Mouse (Mus musculus): ENCODE results near the gene Fv1. TPM values are rescaled to one million over a fixed set of nuclear protein-coding genes. Genes with fewer than 3 reads are reported as not detected.
A peak's percentile ranks its signal among the peaks of the same experiment; 100 is the strongest.

Gene Fv1
- polyA plus RNA-seq, 1 experiment from 2014 or later = 9.5 TPM

- no peaks in the 10 kb centered on the region for H3K27me3 ChIP-seq (replicated peaks)
- H3K4me1 ChIP-seq = peaks cover 4% of the 10 kb centered on the region; the same call in 1 of the 2 replicates
- H3K4me3 ChIP-seq (replicated peaks) = no peak overlapping the region
- H3K27ac ChIP-seq (replicated peaks) = no peak overlapping the region
- no peak overlapping the region for H3K9ac ChIP-seq (replicated peaks)
- WGBS = 94% methylated on average over 7 of the region's 7 CpGs
- no peaks in the 10 kb centered on the region for H3K9me3 ChIP-seq (replicated peaks)
- H3K36me3 ChIP-seq = peaks cover 92% of the 10 kb centered on the region
- no peak for ATAC-seq (ENCODE audit: low FRiP score)
- no peak overlapping the region for H3K4me2 ChIP-seq
Measured at GRCm38 (mm10) chr4:147887277-147887676, 18.5 kb downstream of the Fv1 start.

- H3K4me1 ChIP-seq = peaks cover 4% of the 10 kb centered on the region; the same call in 1 of the 2 replicates
- no peak overlapping the region for H3K9ac ChIP-seq (replicated peaks)
- H3K27me3 ChIP-seq (replicated peaks) = no peaks in the 10 kb centered on the region
- H3K9me3 ChIP-seq (replicated peaks) = no peaks in the 10 kb centered on the region
- no peak overlapping the region for H3K4me2 ChIP-seq
- 86% methylated on average over 4 of the region's 4 CpGs for WGBS
- no peak overlapping the region for H3K27ac ChIP-seq (replicated peaks)
- H3K36me3 ChIP-seq = peaks cover 90% of the 10 kb centered on the region
- no peak overlapping the region for H3K4me3 ChIP-seq (replicated peaks)
- no peak for ATAC-seq (ENCODE audit: low FRiP score)
Measured at GRCm38 (mm10) chr4:147888237-147888636, 19.5 kb downstream of the Fv1 start.

GRCm38 (mm10) chr4:147890341-147890740, 21.6 kb downstream of the Fv1 start:
- no peak overlapping the region for H3K4me3 ChIP-seq (replicated peaks)
- H3K4me2 ChIP-seq = no peak overlapping the region
- H3K36me3 ChIP-seq = peaks cover 88% of the 10 kb centered on the region
- 93% methylated on average over 6 of the region's 6 CpGs for WGBS
- H3K27me3 ChIP-seq (replicated peaks) = no peaks in the 10 kb centered on the region
- no peaks in the 10 kb centered on the region for H3K9me3 ChIP-seq (replicated peaks)
- no peak for ATAC-seq (ENCODE audit: low FRiP score)
- no peak overlapping the region for H3K27ac ChIP-seq (replicated peaks)
- peaks cover 4% of the 10 kb centered on the region; the same call in 1 of the 2 replicates for H3K4me1 ChIP-seq
- H3K9ac ChIP-seq (replicated peaks) = no peak overlapping the region

GRCm38 (mm10) chr4:147895815-147896330, 27.1 kb downstream of the Fv1 start:
- ATAC-seq (ENCODE audit: low FRiP score) = no peak
- H3K4me3 ChIP-seq (replicated peaks) = no peak overlapping the region
- H3K9ac ChIP-seq (replicated peaks) = no peak overlapping the region
- WGBS = 94% methylated on average over 4 of the region's 4 CpGs
- H3K4me2 ChIP-seq = no peak overlapping the region
- no peak overlapping the region for H3K27ac ChIP-seq (replicated peaks)
- peaks cover 94% of the 10 kb centered on the region for H3K36me3 ChIP-seq
- peaks cover 6% of the 10 kb centered on the region; the same call in 1 of the 2 replicates for H3K4me1 ChIP-seq
- H3K9me3 ChIP-seq (replicated peaks) = no peaks in the 10 kb centered on the region
- H3K27me3 ChIP-seq (replicated peaks) = no peaks in the 10 kb centered on the region

GRCm38 (mm10) chr4:147896411-147896810, 27.6 kb downstream of the Fv1 start:
- H3K36me3 ChIP-seq = peaks cover 93% of the 10 kb centered on the region
- no peak overlapping the region for H3K27ac ChIP-seq (replicated peaks)
- no peak for ATAC-seq (ENCODE audit: low FRiP score)
- no peak overlapping the region for H3K4me3 ChIP-seq (replicated peaks)
- no peak overlapping the region for H3K9ac ChIP-seq (replicated peaks)
- 79% methylated on average over 1 of the region's 1 CpGs for WGBS
- no peak overlapping the region for H3K4me2 ChIP-seq
- no peaks in the 10 kb centered on the region for H3K27me3 ChIP-seq (replicated peaks)
- H3K9me3 ChIP-seq (replicated peaks) = no peaks in the 10 kb centered on the region
- peaks cover 10% of the 10 kb centered on the region; the same call in 1 of the 2 replicates for H3K4me1 ChIP-seq

- 95% methylated on average over 3 of the region's 3 CpGs for WGBS
- peaks cover 5% of the 10 kb centered on the region; the same call in 1 of the 2 replicates for H3K4me1 ChIP-seq
- no peak for ATAC-seq (ENCODE audit: low FRiP score)
Measured at GRCm38 (mm10) chr4:147897348-147897747, 28.6 kb downstream of the Fv1 start.

GRCm38 (mm10) chr4:147900452-147900851, 31.7 kb downstream of the Fv1 start:
- no peaks in the 10 kb centered on the region for H3K9me3 ChIP-seq (replicated peaks)
- H3K4me2 ChIP-seq = no peak overlapping the region
- H3K9ac ChIP-seq (replicated peaks) = no peak overlapping the region
- peaks cover 68% of the 10 kb centered on the region for H3K36me3 ChIP-seq
- WGBS = 86% methylated on average over 7 of the region's 7 CpGs
- no peaks in the 10 kb centered on the region for H3K27me3 ChIP-seq (replicated peaks)
- peaks cover 25% of the 10 kb centered on the region for H3K4me1 ChIP-seq
- no peak overlapping the region for H3K27ac ChIP-seq (replicated peaks)
- no peak overlapping the region for H3K4me3 ChIP-seq (replicated peaks)
- ATAC-seq (ENCODE audit: low FRiP score) = no peak

More at GRCm38 (mm10) chr4:147897348-147897747, 28.6 kb downstream of the Fv1 start:
- H3K9ac ChIP-seq (replicated peaks) = no peak overlapping the region
- no peaks in the 10 kb centered on the region for H3K27me3 ChIP-seq (replicated peaks)
- H3K36me3 ChIP-seq = peaks cover 89% of the 10 kb centered on the region
- no peak overlapping the region for H3K4me2 ChIP-seq
- H3K4me3 ChIP-seq (replicated peaks) = no peak overlapping the region
- H3K9me3 ChIP-seq (replicated peaks) = no peaks in the 10 kb centered on the region
- no peak overlapping the region for H3K27ac ChIP-seq (replicated peaks)

GRCm38 (mm10) chr4:147902906-147903500, 34.2 kb downstream of the Fv1 start:
- no peak overlapping the region for H3K27ac ChIP-seq (replicated peaks)
- H3K4me1 ChIP-seq = peaks cover 25% of the 10 kb centered on the region
- H3K4me3 ChIP-seq (replicated peaks) = 0 out of 2 replicates have a peak overlapping the region, but pooled peaks have one; percentile 64
- H3K9ac ChIP-seq (replicated peaks) = no peak overlapping the region
- WGBS = 93% methylated on average over 12 of the region's 12 CpGs
- H3K36me3 ChIP-seq = peaks cover 43% of the 10 kb centered on the region
- H3K9me3 ChIP-seq (replicated peaks) = no peaks in the 10 kb centered on the region
- peak overlapping the region; percentile 65; the same call in 1 of the 2 replicates for H3K4me2 ChIP-seq
- no peaks in the 10 kb centered on the region for H3K27me3 ChIP-seq (replicated peaks)
- no peak for ATAC-seq (ENCODE audit: low FRiP score)

GRCm38 (mm10) chr4:147903601-147904000, 34.8 kb downstream of the Fv1 start:
- WGBS = 79% methylated on average over 3 of the region's 3 CpGs
- Histone ChIP-seq H3K9me3 (replicated peaks) (no peaks in the 10 kb centered on the region), H3K4me2 (peak overlapping the region; percentile 65), H3K27ac (replicated peaks) (no peak overlapping the region), H3K9ac (replicated peaks) (peak overlapping the region; percentile 81), H3K4me1 (peaks cover 25% of the 10 kb centered on the region), H3K36me3 (peaks cover 37% of the 10 kb centered on the region), H3K4me3 (replicated peaks) (peak overlapping the region; percentile 64), H3K27me3 (replicated peaks) (no peaks in the 10 kb centered on the region)
- no peak for ATAC-seq (ENCODE audit: low FRiP score)

GRCm38 (mm10) chr4:147904313-147905089, 35.7 kb downstream of the Fv1 start, which contains the start of gene Mfn2:
Mfn2 (minus strand) TSS chr4:147904704.
- Histone ChIP-seq H3K9ac (replicated peaks) (peak within 1 kb of the TSS; percentile 81), H3K27me3 (replicated peaks) (no peaks in the 10 kb centered on the region), H3K36me3 (peaks cover 28% of the 10 kb centered on the region), H3K4me2 (peak within 1 kb of the TSS; percentile 68), H3K4me3 (replicated peaks) (peak within 1 kb of the TSS; percentile 64), H3K4me1 (peaks cover 25% of the 10 kb centered on the region), H3K27ac (replicated peaks) (peak within 1 kb of the TSS; percentile 94), H3K9me3 (replicated peaks) (no peaks in the 10 kb centered on the region)
- under 1% methylated on average over 55 of the region's 59 CpGs for WGBS
- peak; percentile 95 for ATAC-seq (ENCODE audit: low FRiP score)

- Histone ChIP-seq H3K27me3 (replicated peaks) (no peaks in the 10 kb centered on the region), H3K9ac (replicated peaks) (peak overlapping the region; percentile 81), H3K4me1 (peaks cover 25% of the 10 kb centered on the region), H3K4me2 (peak overlapping the region; percentile 68), H3K36me3 (peaks cover 21% of the 10 kb centered on the region), H3K4me3 (replicated peaks) (peak overlapping the region; percentile 64), H3K9me3 (replicated peaks) (no peaks in the 10 kb centered on the region), H3K27ac (replicated peaks) (peak overlapping the region; percentile 94)
- ATAC-seq (ENCODE audit: low FRiP score) = peak; percentile 22; the same call in 1 of the 2 replicates
- WGBS = under 1% methylated on average over 8 of the region's 8 CpGs
Measured at GRCm38 (mm10) chr4:147905090-147905659, 36.4 kb downstream of the Fv1 start.
